Mouse (Mus musculus) adrenal gland, adult 18-20 months (tissue): ENCODE data around the gene Zfp771. TPM values are rescaled to one million over a fixed set of nuclear protein-coding genes. Genes with fewer than 3 reads are reported as not detected.
"Not testable (repeated sequence)": the region's sequence is repeated elsewhere in the genome, so short reads cannot be mapped to it uniquely, and the experiment has no call there.

ENCODE experiments used
- DNase-seq, 2 experiments: peaks; one replicate each; pipeline ENCODE4 v3.0.0; 2021 to 2022; ENCODE audit warnings: low spot score in 2 of 2
- total RNA-seq, 2 experiments: library from RNA; stranded (reverse); gene quantifications; 1 replicate in 1 of 2; 2 replicates in 1 of 2; pipeline ENCODE4 v1.2.3; 2021

Gene Zfp771
- total RNA-seq, 2 experiments from 2014 or later, result 23.6 to 29.6 TPM

DNA sequence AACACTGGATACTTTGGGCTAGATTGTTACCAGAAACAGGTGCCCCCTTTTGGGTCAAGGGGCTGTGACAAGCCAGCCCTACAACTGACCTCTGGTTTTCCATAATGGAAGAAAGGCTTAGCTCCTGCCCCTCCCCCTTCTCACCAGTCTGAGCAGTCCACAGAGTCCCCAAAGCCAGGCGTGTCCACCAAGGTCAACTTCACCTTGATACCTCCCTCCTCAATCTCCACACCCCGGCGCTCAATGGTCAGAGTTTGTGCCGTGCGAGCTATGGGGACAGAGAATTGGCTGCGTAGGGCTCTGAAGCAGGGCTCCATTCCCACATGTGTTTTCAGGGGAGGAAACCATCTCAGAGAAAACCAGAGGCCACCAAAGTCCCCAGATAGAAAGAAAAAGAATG is 26.6 kb upstream of the Zfp771 start:
- no peak for DNase-seq

DNA sequence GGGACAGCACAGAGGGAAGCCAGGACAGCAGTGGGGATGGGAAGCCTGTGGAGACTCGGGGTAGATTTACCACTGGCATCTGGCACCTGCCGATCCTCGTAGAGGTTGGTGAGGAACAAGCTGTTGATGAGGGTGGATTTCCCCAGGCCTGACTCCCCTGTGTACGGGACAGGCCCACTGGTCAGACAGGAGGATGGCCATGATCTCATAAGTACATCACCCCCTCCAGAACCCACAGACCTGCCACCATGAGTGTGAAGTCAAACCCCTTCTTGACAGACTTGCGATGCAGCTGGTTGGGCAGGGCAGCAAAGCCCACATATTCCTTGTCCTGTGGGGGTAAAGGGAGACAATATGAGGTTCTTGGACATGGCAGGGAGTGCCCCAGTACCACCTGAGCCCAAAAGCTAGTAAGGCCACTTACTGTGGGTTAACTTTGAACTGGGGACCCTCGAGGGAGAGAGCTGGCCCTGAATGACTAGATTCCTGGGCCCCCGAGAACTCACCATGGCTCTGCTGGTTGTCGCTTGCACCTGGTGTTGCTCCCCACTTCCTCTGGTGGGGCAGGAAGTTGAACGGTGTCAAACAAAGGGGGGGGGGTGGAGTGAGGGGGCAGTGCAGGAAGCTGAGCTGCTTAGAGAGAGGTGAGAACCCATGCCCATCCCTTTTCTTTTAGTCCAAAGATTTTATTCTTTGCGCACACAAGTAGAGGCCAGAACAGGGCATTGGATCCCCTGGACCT is 26.0 kb upstream of the Zfp771 start:
- no peak for DNase-seq

- DNase-seq, result no peak
Measured at GRCm38 (mm10) chr7:127218670-127219069, 25.4 kb upstream of the Zfp771 start.

GRCm38 (mm10) chr7:127220440-127220839 is 23.6 kb upstream of the Zfp771 start:
- no peak for DNase-seq

- no peak for DNase-seq
Measured at GRCm38 (mm10) chr7:127223106-127223505, 21.0 kb upstream of the Zfp771 start.

GRCm38 (mm10) chr7:127223515-127224478 is 20.3 kb upstream of the Zfp771 start:
- no peak for DNase-seq

DNA sequence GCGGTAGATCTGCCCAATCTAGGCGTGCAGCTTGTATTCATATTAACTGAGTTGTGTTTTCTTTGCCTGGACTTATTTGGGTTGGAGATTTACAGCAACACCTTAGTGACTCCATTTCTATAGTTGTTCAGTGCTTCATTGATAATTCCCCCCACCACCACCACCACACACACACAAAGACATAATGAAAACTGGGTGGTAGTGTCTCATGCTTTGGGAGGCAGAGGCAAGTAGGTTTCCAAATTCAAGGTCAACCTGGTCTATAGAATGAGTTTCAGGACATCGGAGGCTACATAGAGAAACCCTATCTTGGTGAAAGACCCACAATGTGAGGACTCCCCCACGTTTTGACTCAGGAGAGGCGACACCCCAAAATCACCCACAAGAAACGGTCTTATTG is 19.5 kb upstream of the Zfp771 start:
- no peak for DNase-seq

GRCm38 (mm10) chr7:127225147-127225995 is 18.7 kb upstream of the Zfp771 start:
- no peak for DNase-seq

DNA sequence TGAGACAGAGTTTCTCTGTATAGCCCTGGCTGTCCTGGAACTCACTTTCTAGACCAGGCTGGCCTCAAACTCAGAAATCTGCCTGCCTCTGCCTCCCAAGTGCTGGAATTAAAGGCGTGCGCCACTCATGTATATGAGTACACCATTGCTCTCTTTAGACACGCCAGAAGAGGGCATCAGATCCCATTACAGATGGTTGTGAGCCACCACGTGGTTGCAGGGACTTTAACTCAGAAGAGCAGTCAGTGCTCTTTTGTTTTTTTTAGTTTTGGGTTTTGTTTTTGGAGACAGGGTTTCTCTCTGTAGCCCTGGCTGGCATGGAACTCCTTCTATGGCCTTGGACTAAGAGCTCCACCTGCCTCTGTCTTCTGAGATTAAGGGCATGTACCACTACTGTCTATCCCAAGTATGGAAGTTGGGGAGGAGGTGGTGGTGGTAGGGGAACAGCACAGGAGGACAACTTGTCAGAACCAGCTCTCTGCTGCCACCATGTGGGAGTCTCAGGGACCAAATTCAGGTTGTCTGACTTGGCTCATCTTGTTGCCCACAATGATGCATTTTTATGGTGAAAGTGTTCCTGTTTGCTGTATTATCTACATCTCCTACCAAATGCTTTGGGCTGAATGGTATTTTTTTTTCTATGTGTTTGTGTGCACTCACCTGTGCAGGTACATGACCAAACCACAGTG is 15.3 kb upstream of the Zfp771 start:
- DNase-seq, result peak; percentile 73 to 78

- no peak for DNase-seq
Measured at GRCm38 (mm10) chr7:127231376-127231775, 12.7 kb upstream of the Zfp771 start.

DNA sequence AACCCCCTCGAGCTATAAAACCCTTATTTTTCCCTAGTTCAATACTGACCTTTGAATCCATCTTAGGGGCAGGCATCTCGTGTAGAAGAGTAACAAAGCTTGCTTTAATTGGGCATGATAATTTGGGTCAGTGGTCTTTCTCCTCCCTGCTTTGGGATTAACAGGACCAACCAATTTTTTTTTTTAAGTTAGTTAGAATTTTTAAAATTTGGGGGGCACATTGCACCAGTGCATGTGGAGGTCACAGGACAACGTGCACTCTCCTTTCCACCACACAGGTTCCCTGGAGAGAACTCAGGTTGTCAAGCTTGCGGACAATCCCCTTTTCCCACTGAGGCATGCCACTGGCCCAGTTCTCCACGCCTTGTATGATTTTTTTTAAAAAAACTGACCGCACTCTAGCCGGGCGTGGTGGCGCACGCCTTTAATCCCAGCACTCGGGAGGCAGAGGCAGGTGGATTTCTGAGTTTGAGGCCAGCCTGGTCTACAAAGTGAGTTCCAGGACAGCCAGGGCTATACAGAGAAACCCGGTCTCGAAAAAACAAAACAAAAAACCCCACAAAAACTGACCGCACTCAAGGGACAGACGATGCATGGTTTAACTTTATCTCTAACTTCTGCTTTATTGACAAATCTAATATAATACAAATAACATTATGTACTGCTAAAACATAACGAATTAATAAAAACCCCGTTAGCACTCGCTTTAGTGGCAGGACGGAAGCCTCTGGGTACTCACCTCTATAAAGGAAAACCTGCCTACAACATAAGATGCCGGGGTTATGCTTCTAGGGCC is 12.1 kb upstream of the Zfp771 start:
- no peak for DNase-seq

DNA sequence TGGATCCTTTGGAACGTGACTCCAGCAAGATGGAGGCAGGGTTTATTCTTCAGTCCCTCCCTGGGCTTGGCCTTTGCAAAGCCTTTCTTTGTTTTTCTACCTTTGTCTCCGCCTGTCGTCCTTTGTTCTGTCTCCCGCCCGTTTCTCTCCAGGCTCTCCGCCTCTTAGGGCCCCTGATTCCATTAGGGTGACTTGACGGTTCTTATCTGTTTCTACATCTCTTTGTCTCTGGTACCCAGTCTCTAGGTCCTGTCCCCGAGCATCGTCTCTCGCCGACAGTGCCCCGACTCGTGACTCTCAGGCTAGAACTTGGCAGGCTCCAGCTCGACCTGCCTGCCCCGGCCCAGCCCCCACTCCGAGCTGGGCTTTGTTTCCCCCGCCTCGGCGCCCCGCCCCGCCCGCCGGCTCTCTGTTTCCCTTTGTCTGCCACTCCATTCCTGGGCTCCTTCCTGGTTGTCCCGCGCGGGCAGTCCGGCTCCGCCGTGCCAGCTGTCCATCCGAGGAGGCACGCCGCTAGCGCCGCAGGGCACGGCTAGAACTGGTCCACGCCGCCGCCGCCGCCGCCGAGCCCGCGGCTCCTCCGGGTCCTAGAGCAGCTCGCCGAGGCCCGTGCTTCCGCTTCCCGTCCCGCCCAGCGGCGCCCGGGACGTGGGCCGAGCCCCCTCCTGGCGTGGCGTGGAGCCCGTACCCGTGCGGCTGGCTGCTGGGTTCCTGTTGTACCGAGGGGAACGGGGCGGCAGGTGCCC is 11.3 kb upstream of the Zfp771 start, which contains the start of the genes Zfp553 and Sept1:
TSS of gene Zfp553 (plus strand) at position 440 of the 746 bp plus-strand sequence.
TSS of gene Sept1 (minus strand) at position 509 of the 746 bp plus-strand sequence.
- peak; percentile 79 for DNase-seq

DNA sequence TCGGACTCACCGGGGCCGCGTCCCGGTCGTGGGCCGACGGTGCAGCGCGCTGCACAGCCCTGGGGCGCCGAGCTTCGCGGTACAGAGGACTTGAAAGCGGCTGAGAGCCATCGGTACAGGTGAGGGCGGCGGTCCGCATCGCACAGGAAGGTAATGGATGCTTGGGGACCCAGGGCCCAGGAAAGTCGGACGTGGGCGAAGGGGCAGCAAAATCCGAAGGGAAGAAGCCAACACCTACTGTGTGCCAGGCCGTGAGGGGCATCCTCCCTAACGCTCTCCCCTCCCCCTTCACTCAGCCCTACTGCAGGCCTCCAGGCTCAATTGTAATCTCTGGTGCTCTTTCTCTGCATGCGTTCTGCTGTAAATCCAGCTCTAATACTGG is 10.7 kb upstream of the Zfp771 start:
- no peak for DNase-seq

DNA sequence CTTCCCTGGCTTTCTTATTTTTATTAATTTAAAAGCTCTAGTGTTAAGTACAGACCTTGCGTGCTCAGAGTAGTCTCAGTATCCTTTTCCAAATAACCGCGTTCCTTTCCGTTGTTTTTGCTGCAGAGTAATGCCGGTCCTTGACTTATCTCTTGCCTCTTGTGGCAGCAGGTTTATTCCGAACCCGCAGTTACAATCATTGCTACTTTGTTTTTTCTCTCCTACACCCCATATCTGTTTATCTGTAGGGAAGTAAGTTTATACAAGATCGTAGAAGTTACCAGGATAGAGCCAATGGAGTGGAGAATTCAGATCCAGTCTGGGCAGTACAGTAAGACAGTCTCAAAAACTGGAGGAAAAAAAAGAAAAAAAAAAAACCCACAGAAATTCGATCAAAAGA is 10.3 kb upstream of the Zfp771 start:
- DNase-seq, result no peak

DNA sequence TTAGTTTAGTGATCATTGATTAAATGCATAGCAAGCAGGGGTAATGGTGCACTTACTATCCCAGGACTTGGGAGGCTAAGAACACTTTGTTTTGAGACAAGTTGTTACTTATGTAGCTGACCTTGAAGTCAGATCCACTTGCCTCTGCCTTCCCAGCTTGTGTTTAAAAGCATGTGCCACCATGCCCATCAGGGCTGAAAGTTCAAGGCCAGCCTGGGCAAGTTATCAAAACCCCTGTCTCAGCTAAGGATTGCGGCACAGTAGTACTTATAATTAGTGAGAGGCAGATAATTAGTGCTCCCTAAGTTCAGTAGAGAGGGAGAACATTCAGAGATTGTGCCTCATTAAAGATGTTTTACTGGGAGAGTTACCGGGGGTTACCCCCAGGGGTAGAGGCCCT is 9.3 kb upstream of the Zfp771 start:
- DNase-seq, result no peak

GRCm38 (mm10) chr7:127243361-127243867 is 660 bp upstream of the Zfp771 start:
- DNase-seq, result no peak

- no peak for DNase-seq
Measured at GRCm38 (mm10) chr7:127244658-127245510, 810 bp downstream of the Zfp771 start.

DNA sequence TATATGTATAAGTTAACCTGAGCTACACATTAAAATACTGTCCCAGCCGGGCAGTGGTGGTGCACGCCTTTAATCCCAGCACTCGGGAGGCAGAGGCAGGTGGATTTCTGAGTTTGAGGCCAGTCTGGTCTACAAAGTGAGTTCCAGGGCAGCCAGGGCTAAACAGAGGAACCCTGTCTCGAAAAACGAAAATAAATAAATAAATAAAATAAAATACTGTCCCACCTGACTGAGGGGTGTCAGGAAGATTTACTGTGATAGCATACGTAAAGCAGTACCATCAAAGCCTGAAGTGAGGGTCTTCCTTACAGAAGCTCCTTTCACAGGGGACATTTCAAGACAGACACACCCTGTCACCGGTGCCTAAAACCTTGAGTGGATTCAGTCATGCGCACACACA is 6.4 kb downstream of the Zfp771 start:
- DNase-seq, result not testable (repeated sequence)
